Mouse (Mus musculus) lung, postnatal 10 days (tissue): ENCODE data around the gene Hoxb1.

ENCODE experiments used
- DNase-seq: peaks from one replicate; pipeline ENCODE4 v3.0.0; 2021

Gene Hoxb1

GRCm38 (mm10) chr11:96334998-96335397 lies 30.6 kb upstream of the Hoxb1 start:
- no peak for DNase-seq

GRCm38 (mm10) chr11:96336597-96336996 lies 29.0 kb upstream of the Hoxb1 start:
- no peak for DNase-seq

- DNase-seq: no peak
Measured at GRCm38 (mm10) chr11:96337026-96337425, 28.5 kb upstream of the Hoxb1 start.

GRCm38 (mm10) chr11:96338957-96339855 lies 26.3 kb upstream of the Hoxb1 start:
- DNase-seq: peak; percentile 55

- DNase-seq: peak; percentile 53
Measured at GRCm38 (mm10) chr11:96340698-96341365, 24.7 kb upstream of the Hoxb1 start.

- peak; percentile 73 for DNase-seq
Measured at GRCm38 (mm10) chr11:96341701-96342575, 23.6 kb upstream of the Hoxb1 start.

GRCm38 (mm10) chr11:96342576-96342930 lies 23.0 kb upstream of the Hoxb1 start:
- no peak for DNase-seq

- peak; percentile 39 for DNase-seq
Measured at GRCm38 (mm10) chr11:96343206-96343745, 22.3 kb upstream of the Hoxb1 start.

GRCm38 (mm10) chr11:96344061-96344877 lies 21.3 kb upstream of the Hoxb1 start:
- peak; percentile 42 for DNase-seq

GRCm38 (mm10) chr11:96344878-96345159 lies 20.7 kb upstream of the Hoxb1 start:
- DNase-seq: no peak

GRCm38 (mm10) chr11:96345220-96345892 lies 20.2 kb upstream of the Hoxb1 start:
- peak; percentile 45 for DNase-seq

- peak; percentile 48 for DNase-seq
Measured at GRCm38 (mm10) chr11:96345893-96346806, 19.4 kb upstream of the Hoxb1 start.

GRCm38 (mm10) chr11:96346916-96347520 lies 18.5 kb upstream of the Hoxb1 start:
- no peak for DNase-seq

GRCm38 (mm10) chr11:96347717-96348116 lies 17.8 kb upstream of the Hoxb1 start:
- DNase-seq: peak; percentile 35

- DNase-seq: peak; percentile 77
Measured at GRCm38 (mm10) chr11:96348141-96348928, 17.2 kb upstream of the Hoxb1 start.

- no peak for DNase-seq
Measured at GRCm38 (mm10) chr11:96348988-96349387, 16.6 kb upstream of the Hoxb1 start.

GRCm38 (mm10) chr11:96349491-96350340 lies 15.8 kb upstream of the Hoxb1 start:
- peak; percentile 65 for DNase-seq

GRCm38 (mm10) chr11:96350341-96350624 lies 15.3 kb upstream of the Hoxb1 start, which contains the start of gene Hoxb2:
Hoxb2 (plus strand) TSS chr11:96350525.
- DNase-seq: no peak
